In genomic region chr13:111685751-111686462, GRCm38 (mm10) we compare ENCODE assay signal across 8 mouse cellular contexts. TPM values are rescaled to one million over a fixed set of nuclear protein-coding genes. Genes with fewer than 3 reads are reported as not detected.
A peak's percentile ranks its signal among the peaks of the same experiment; 100 is the strongest.
DNase-seq lines count a peak whose midpoint lies in the region; ATAC-seq and TF ChIP-seq lines count a peak whose summit lies in the region.

No protein-coding gene starts in this region.

- peak overlapping the region; percentile 93 for H3K4me3 ChIP-seq in erythroblast, embryonic 14.5 days (replicated peaks)
- peak overlapping the region; percentile 99 for H3K4me3 ChIP-seq in heart, embryonic 12.5 days
- peak overlapping the region; percentile 89 for H3K4me3 ChIP-seq in kidney, postnatal 0 days (replicated peaks; ENCODE audit: low read depth, low read length)
- H3K4me3 ChIP-seq in liver, embryonic 11.5 days (ENCODE audit: low read depth, low read length), result peak overlapping the region; percentile 93

- no peaks in the 10 kb centered on the region for H3K9me3 ChIP-seq in erythroblast, embryonic 14.5 days (ENCODE audit: control insufficient read depth, low read length)
- H3K9me3 ChIP-seq in heart, embryonic 12.5 days (replicated peaks), result no peaks in the 10 kb centered on the region
- H3K9me3 ChIP-seq in kidney, postnatal 0 days (replicated peaks; ENCODE audit: low read length), result no peaks in the 10 kb centered on the region
- H3K9me3 ChIP-seq in liver, embryonic 11.5 days (ENCODE audit: control insufficient read depth, low read length), result no peaks in the 10 kb centered on the region

- WGBS in heart, embryonic 12.5 days, result under 1% methylated on average over 74 of the region's 86 CpGs
- under 1% methylated on average over 66 of the region's 86 CpGs for WGBS in kidney, postnatal 0 days
- under 1% methylated on average over 53 of the region's 86 CpGs for WGBS in liver, embryonic 11.5 days

- peaks cover 28% of the 10 kb centered on the region for H3K36me3 ChIP-seq in erythroblast, embryonic 14.5 days (ENCODE audit: control insufficient read depth)
- peaks cover 4% of the 10 kb centered on the region; the same call in 1 of the 2 replicates for H3K36me3 ChIP-seq in heart, embryonic 12.5 days
- no peaks in the 10 kb centered on the region for H3K36me3 ChIP-seq in kidney, postnatal 0 days (ENCODE audit: insufficient read depth, low read length)
- H3K36me3 ChIP-seq in liver, embryonic 11.5 days (ENCODE audit: control insufficient read depth, insufficient read depth, low read length), result no peaks in the 10 kb centered on the region
- H3K36me3 ChIP-seq in splenic B cell, adult 2 months (ENCODE audit: control insufficient read depth, insufficient read depth, low read length, poor library complexity, severe bottlenecking), result no peaks in the 10 kb centered on the region

- peak; percentile 89 for ATAC-seq in heart, embryonic 12.5 days (ENCODE audit: insufficient number of reproducible peaks, low FRiP score)
- peak; percentile 98 for ATAC-seq in kidney, postnatal 0 days (replicated peaks; ENCODE audit: low FRiP score, low read depth)
- ATAC-seq in liver, embryonic 11.5 days (replicated peaks; ENCODE audit: low FRiP score), result peak; percentile 90

- peak overlapping the region; percentile 99 for H3K9ac ChIP-seq in heart, embryonic 12.5 days
- peak overlapping the region; percentile 97 for H3K9ac ChIP-seq in kidney, postnatal 0 days (ENCODE audit: low read depth, low read length)
- peak overlapping the region; percentile 95 for H3K9ac ChIP-seq in liver, embryonic 11.5 days (ENCODE audit: low read depth, low read length)

- no peak for TF ChIP-seq CTCF in kidney, postnatal 0 days (IDR thresholded peaks at IDR 0.05; ENCODE audit: low read depth)

- H3K4me1 ChIP-seq in erythroblast, embryonic 14.5 days (ENCODE audit: control insufficient read depth), result peaks cover 45% of the 10 kb centered on the region
- H3K4me1 ChIP-seq in heart, embryonic 12.5 days (replicated peaks), result peaks cover 7% of the 10 kb centered on the region
- peaks cover 5% of the 10 kb centered on the region for H3K4me1 ChIP-seq in kidney, postnatal 0 days (replicated peaks; ENCODE audit: insufficient read depth, low read length)
- peaks cover 3% of the 10 kb centered on the region; the same call in 1 of the 2 replicates for H3K4me1 ChIP-seq in liver, embryonic 11.5 days (replicated peaks; ENCODE audit: control insufficient read depth, insufficient read depth, low read length)

- peak; percentile 89 for DNase-seq in CD4-positive, CD25-positive, alpha-beta regulatory T cell, adult 2 months (ENCODE audit: low read depth, low spot score)
- peak; percentile 50 for DNase-seq in brain, embryonic 18.5 days (ENCODE audit: low read depth, low spot score)
- DNase-seq in kidney, postnatal 0 days (ENCODE audit: low spot score), result peak; percentile 93
- DNase-seq in liver, embryonic 11.5 days (ENCODE audit: low spot score), result peak; percentile 86
- peak; percentile 84 for DNase-seq in naive thymus-derived CD4-positive, alpha-beta T cell, adult 2 months (ENCODE audit: low read depth)
- DNase-seq in splenic B cell, adult 2 months (ENCODE audit: low read depth, low spot score), result peak; percentile 85

- peaks cover under 1% of the 10 kb centered on the region; the same call in 1 of the 2 replicates for H3K27me3 ChIP-seq in erythroblast, embryonic 14.5 days (ENCODE audit: control insufficient read depth)
- no peaks in the 10 kb centered on the region for H3K27me3 ChIP-seq in heart, embryonic 12.5 days (replicated peaks)
- no peaks in the 10 kb centered on the region for H3K27me3 ChIP-seq in kidney, postnatal 0 days (ENCODE audit: insufficient read depth, low read length)
- H3K27me3 ChIP-seq in liver, embryonic 11.5 days (replicated peaks; ENCODE audit: control insufficient read depth, insufficient read depth, low read length), result no peaks in the 10 kb centered on the region
- H3K27me3 ChIP-seq in splenic B cell, adult 2 months (ENCODE audit: control insufficient read depth, insufficient read depth, low read length, poor library complexity, severe bottlenecking), result no peaks in the 10 kb centered on the region

- peak overlapping the region; percentile 95 for H3K4me2 ChIP-seq in heart, embryonic 12.5 days
- H3K4me2 ChIP-seq in kidney, postnatal 0 days (ENCODE audit: low read length), result peak overlapping the region; percentile 96
- peak overlapping the region; percentile 90 for H3K4me2 ChIP-seq in liver, embryonic 11.5 days

- H3K27ac ChIP-seq in heart, embryonic 12.5 days (ENCODE audit: poor library complexity, severe bottlenecking), result peak overlapping the region; percentile 98
- H3K27ac ChIP-seq in kidney, postnatal 0 days, result peak overlapping the region; percentile 99
- H3K27ac ChIP-seq in liver, embryonic 11.5 days (ENCODE audit: low read depth, low read length), result peak overlapping the region; percentile 93

RNA-seq across cellular contexts. Expression of gene Mier3, which starts 5.1 kb away (rescaled TPM):
- 0.22 and 0.37 TPM in 2 replicates for polyA plus RNA-seq in erythroblast, embryonic 14.5 days (2012)
- 17.3 and 17.6 TPM in 2 replicates for polyA plus RNA-seq in heart, embryonic 12.5 days (2016; fragmentation: Nextera tagmentation; extraction: Ambion mirVana)
- 14.8 TPM in 2 replicates for polyA plus RNA-seq in kidney, postnatal 0 days (2015; fragmentation: Nextera tagmentation; extraction: Ambion mirVana)
- polyA plus RNA-seq in liver, embryonic 11.5 days (2014; fragmentation: Nextera tagmentation; extraction: Ambion mirVana), result 20.6 and 20.9 TPM in 2 replicates

Comparison
In these comparisons a context has a peak if more than half of its experiments do, and no peak if none do; other contexts are left out.
1. Peak in every context shown above with its lines: DNase-seq, ATAC-seq, H3K4me3 ChIP-seq and H3K27ac ChIP-seq.
2. RNA of gene Mier3, which starts 5.1 kb away (polyA plus RNA-seq): 20.6 to 20.9 TPM in liver, embryonic 11.5 days, 17.3 to 17.6 TPM in heart, embryonic 12.5 days and 14.8 TPM in kidney, postnatal 0 days; 0.22 to 0.37 TPM in erythroblast, embryonic 14.5 days; every median in the first group is over 10 times any median in the second.